ENCODE assay signal across 31 mouse cellular contexts in the genomic region with DNA sequence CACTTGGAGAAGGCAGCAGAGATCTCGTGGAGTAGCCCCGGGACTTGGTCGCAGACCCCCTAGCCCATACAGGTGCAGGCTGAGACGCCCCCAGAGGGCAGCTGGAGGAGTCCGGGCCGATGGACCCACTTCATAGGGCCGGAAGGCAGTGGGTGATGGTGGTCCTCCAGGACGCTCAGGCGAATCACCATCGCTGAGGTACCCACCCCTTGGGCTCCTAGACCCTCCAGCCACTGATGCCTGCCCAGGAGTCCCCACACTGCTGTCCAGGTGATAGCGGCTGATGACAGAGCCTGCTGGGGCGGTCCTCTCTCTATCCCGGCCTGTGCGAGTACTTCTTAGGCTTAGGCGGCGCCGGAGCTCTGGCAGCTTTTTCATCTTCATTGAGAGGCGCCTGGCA. TPM values are rescaled to one million over a fixed set of nuclear protein-coding genes. Genes with fewer than 3 reads are reported as not detected.
DNase-seq lines count a peak whose midpoint lies in the region; ATAC-seq and TF ChIP-seq lines count a peak whose summit lies in the region.
"Had no signal": no experiment of that assay in that cellular context is flagged by ENCODE, and none has a peak within 500 bp of the region (broad histone marks: within the 10 kb centered on the region; RNA-seq: fewer than 3 reads in every experiment).

No protein-coding gene starts in this region.

- no peak overlapping the region for H3K4me3 ChIP-seq in midbrain, embryonic 13.5 days (replicated peaks)
- no peak overlapping the region for H3K4me3 ChIP-seq in midbrain, embryonic 15.5 days
- H3K4me3 ChIP-seq in E14TG2a.4 (replicated peaks; ENCODE audit: low read length): peak overlapping the region; percentile 41
- H3K4me3 ChIP-seq: embryonic facial prominence, embryonic 12.5 days; embryonic facial prominence, embryonic 15.5 days; gastrocnemius, adult 2 months; hindbrain, embryonic 10.5 days; hindbrain, embryonic 13.5 days; intestine, embryonic 15.5 days had no signal

- peaks cover 40% of the 10 kb centered on the region for H3K36me3 ChIP-seq in midbrain, embryonic 13.5 days
- peaks cover 6% of the 10 kb centered on the region; the same call in 1 of the 2 replicates for H3K36me3 ChIP-seq in midbrain, embryonic 15.5 days (replicated peaks)
- peaks cover 14% of the 10 kb centered on the region for H3K36me3 ChIP-seq in E14TG2a.4 (ENCODE audit: insufficient read depth, low read length)

- TF ChIP-seq CTCF in E14TG2a.4 (conservative IDR thresholded peaks at IDR 0.05; ENCODE audit: low read length): no peak

- 95% methylated on average over 18 of the region's 18 CpGs for WGBS in midbrain, embryonic 13.5 days
- 97% methylated on average over 18 of the region's 18 CpGs for WGBS in midbrain, embryonic 15.5 days

- 0 out of 2 replicates have a peak, but pooled peaks have one; percentile 21 for ATAC-seq in midbrain, embryonic 13.5 days
- ATAC-seq in midbrain, embryonic 15.5 days (replicated peaks): no peak
- ATAC-seq: activated CD4-positive, CD25-positive, alpha-beta regulatory T cell, adult 4 months; CD4-positive, CD25-positive, alpha-beta regulatory T cell, adult 4 months; forebrain, embryonic 14.5 days; forebrain, postnatal 0 days; hindbrain, embryonic 16.5 days; intestine, embryonic 15.5 days had no signal

- H3K27me3 ChIP-seq in midbrain, embryonic 13.5 days: no peaks in the 10 kb centered on the region; the same call in 1 of the 2 replicates
- H3K27me3 ChIP-seq in midbrain, embryonic 15.5 days (replicated peaks): no peaks in the 10 kb centered on the region
- H3K27me3 ChIP-seq in E14TG2a.4 (ENCODE audit: insufficient read depth, low read length): peaks cover 72% of the 10 kb centered on the region
- H3K27me3 ChIP-seq: embryonic facial prominence, embryonic 12.5 days; embryonic facial prominence, embryonic 15.5 days; heart, embryonic 13.5 days; intestine, embryonic 15.5 days had no signal

- no peak overlapping the region for H3K4me2 ChIP-seq in midbrain, embryonic 13.5 days (replicated peaks)
- H3K4me2 ChIP-seq in midbrain, embryonic 15.5 days: no peak overlapping the region
- H3K4me2 ChIP-seq: hindbrain, embryonic 13.5 days had no signal

- no peak overlapping the region; the same call in 1 of the 2 replicates for H3K9ac ChIP-seq in midbrain, embryonic 13.5 days (replicated peaks)
- no peak overlapping the region for H3K9ac ChIP-seq in midbrain, embryonic 15.5 days
- H3K9ac ChIP-seq: embryonic facial prominence, embryonic 12.5 days; forebrain, postnatal 0 days; hindbrain, embryonic 13.5 days; intestine, embryonic 15.5 days had no signal

- intact Hi-C loops in heart, postnatal 25 days (cut with DNase I): no loop called here

- no peaks in the 10 kb centered on the region for H3K9me3 ChIP-seq in midbrain, embryonic 13.5 days
- H3K9me3 ChIP-seq in midbrain, embryonic 15.5 days: no peaks in the 10 kb centered on the region
- H3K9me3 ChIP-seq in E14TG2a.4 (ENCODE audit: low read length): no peaks in the 10 kb centered on the region
- H3K9me3 ChIP-seq: embryonic facial prominence, embryonic 12.5 days; embryonic facial prominence, embryonic 15.5 days; heart, embryonic 13.5 days; hindbrain, embryonic 10.5 days; hindbrain, embryonic 13.5 days; intestine, embryonic 15.5 days had no signal

- H3K27ac ChIP-seq in midbrain, embryonic 13.5 days: no peak overlapping the region
- no peak overlapping the region for H3K27ac ChIP-seq in midbrain, embryonic 15.5 days
- H3K27ac ChIP-seq: embryonic facial prominence, embryonic 12.5 days; embryonic facial prominence, embryonic 15.5 days; heart, embryonic 13.5 days; hindbrain, embryonic 10.5 days; hindbrain, embryonic 13.5 days; intestine, embryonic 15.5 days had no signal

- peaks cover 16% of the 10 kb centered on the region for H3K4me1 ChIP-seq in midbrain, embryonic 13.5 days (replicated peaks)
- peaks cover 13% of the 10 kb centered on the region for H3K4me1 ChIP-seq in midbrain, embryonic 15.5 days
- peaks cover 32% of the 10 kb centered on the region for H3K4me1 ChIP-seq in E14TG2a.4 (replicated peaks; ENCODE audit: low read depth, low read length)
- H3K4me1 ChIP-seq: intestine, embryonic 15.5 days had no signal

- peak; percentile 91 for DNase-seq in heart, adult 11 months
- DNase-seq in heart, postnatal 25 days (ENCODE audit: low spot score): no peak
- no peak for DNase-seq in adrenal gland, postnatal 36 days
- DNase-seq: adrenal gland, adult 8-10 months; adrenal gland, postnatal 25 days; cerebellum, adult 2 months; cerebellum, postnatal 14 days; forebrain, postnatal 0 days; gastrocnemius, adult 2 months; gastrocnemius, postnatal 14 days; heart, adult 18-20 months; heart, postnatal 36 days had no signal

RNA-seq across cellular contexts. Expression of a gene that starts 2.5 kb away (rescaled TPM):
- 10 to 100 TPM; 12.8 to 13.7 TPM for total RNA-seq in heart, postnatal 25 days (2021)
- polyA plus RNA-seq in midbrain, embryonic 13.5 days (2015; fragmentation: Nextera tagmentation; extraction: Ambion mirVana): 4.1 and 4.9 TPM in 2 replicates
- polyA plus RNA-seq in midbrain, embryonic 15.5 days (2015; fragmentation: Nextera tagmentation; extraction: Ambion mirVana): 3.4 and 4.3 TPM in 2 replicates
- total RNA-seq in adrenal gland, postnatal 36 days (2021): 10 to 100 TPM; 39.0 to 49.0 TPM

RNA-seq across cellular contexts. Expression of a gene that starts 15.1 kb away (rescaled TPM):
- total RNA-seq in heart, postnatal 25 days (2021): 10 to 100 TPM; 32.9 to 34.9 TPM
- polyA plus RNA-seq in midbrain, embryonic 13.5 days (2015; fragmentation: Nextera tagmentation; extraction: Ambion mirVana): 49.6 and 50.0 TPM in 2 replicates
- 66.3 and 78.9 TPM in 2 replicates for polyA plus RNA-seq in midbrain, embryonic 15.5 days (2015; fragmentation: Nextera tagmentation; extraction: Ambion mirVana)
- total RNA-seq in adrenal gland, postnatal 36 days (2021): 10 to 100 TPM; 51.0 to 62.0 TPM

RNA-seq across cellular contexts. Expression of a gene that starts 28.6 kb away (rescaled TPM):
- total RNA-seq in heart, postnatal 25 days (2021): not detected
- polyA plus RNA-seq in midbrain, embryonic 13.5 days (2015; fragmentation: Nextera tagmentation; extraction: Ambion mirVana): not detected in 2 replicates
- not detected in 2 replicates for polyA plus RNA-seq in midbrain, embryonic 15.5 days (2015; fragmentation: Nextera tagmentation; extraction: Ambion mirVana)
- not detected for total RNA-seq in adrenal gland, postnatal 36 days (2021)
- total RNA-seq: adrenal gland, adult 8-10 months; adrenal gland, postnatal 25 days; common myeloid progenitor, adult 5-6 weeks; ES-E14; forebrain, postnatal 0 days; gastrocnemius, adult 2 months; gastrocnemius, postnatal 14 days; gastrocnemius, postnatal 4 days; heart, adult 18-20 months; heart, postnatal 36 days had no signal
- polyA plus RNA-seq: activated CD4-positive, CD25-positive, alpha-beta regulatory T cell, adult 4 months; C2C12; CD4-positive, CD25-positive, alpha-beta regulatory T cell, adult 4 months; cerebellum, adult 2 months; embryonic facial prominence, embryonic 12.5 days; forebrain, embryonic 11.5 days; forebrain, embryonic 14.5 days; forebrain, postnatal 0 days; heart, embryonic 13.5 days; heart, embryonic 16.5 days; hindbrain, embryonic 10.5 days; hindbrain, embryonic 13.5 days; hindbrain, embryonic 16.5 days; intestine, embryonic 15.5 days had no signal
